Mouse (Mus musculus) CH12.LX (cell line): ENCODE measurements at regions not wholly inside any gene's neighbourhood (a gene's known extent, or its start where the extent isn't known, plus 50 kb on each side); places are given as distances from the start of the nearest gene placed in this dataset.

ENCODE experiments used
- DNase-seq: peaks from one replicate; pipeline ENCODE4 v3.0.0-alpha.2; 2013; ENCODE audit errors: extremely low read depth
- H3K27ac ChIP-seq: 2 replicates; pipeline ENCODE4 v1.5.1; 2012; ENCODE audit warnings: low read depth, mild to moderate bottlenecking, control low read depth, moderate library complexity; ENCODE audit not compliant: insufficient read depth
- H3K27me3 ChIP-seq: replicated peaks from 2 replicates; pipeline ENCODE3; 2012; ENCODE audit warnings: inconsistent platforms
- H3K36me3 ChIP-seq, 2 experiments: replicated peaks in 1 of 2; 2 replicates each; pipeline versions ENCODE3 to v1.6.1; 2012; ENCODE audit warnings: inconsistent platforms in 1 of 2, low read length in 1 of 2, mild to moderate bottlenecking in 1 of 2, mixed read lengths in 1 of 2, moderate library complexity in 1 of 2; ENCODE audit not compliant: control insufficient read depth in 1 of 2, insufficient read depth in 1 of 2
- H3K4me1 ChIP-seq, 2 experiments: 2 replicates each; pipeline ENCODE4 v1.6.1; 2012; ENCODE audit warnings: inconsistent platforms in 1 of 2, moderate library complexity in 1 of 2; ENCODE audit not compliant: insufficient read depth in 2 of 2, control insufficient read depth in 1 of 2
- H3K4me2 ChIP-seq: 2 replicates; pipeline ENCODE4 v1.6.1; 2012; ENCODE audit warnings: low read depth, mild to moderate bottlenecking, control low read depth; ENCODE audit not compliant: poor library complexity, insufficient read depth, severe bottlenecking
- H3K4me3 ChIP-seq, 3 experiments: fragments of 150-350 bp in 1 of 3; sonication (generic) in 1 of 3; replicated peaks in 1 of 3; 2 replicates each; pipeline versions ENCODE3 to v1.5.1; 2011 to 2012; ENCODE audit warnings: low read depth in 2 of 3, low read length in 2 of 3, mild to moderate bottlenecking in 2 of 3, moderate library complexity in 2 of 3, control low read depth in 1 of 3, improper control_type of control experiment in 1 of 3, inconsistent platforms in 1 of 3, mixed read lengths in 1 of 3; ENCODE audit not compliant: poor library complexity in 1 of 3
- H3K79me2 ChIP-seq: replicated peaks from 2 replicates; pipeline ENCODE4 v1.6.1; 2012; ENCODE audit warnings: mild to moderate bottlenecking, moderate library complexity; ENCODE audit not compliant: control insufficient read depth, poor library complexity, insufficient read depth, severe bottlenecking; ENCODE audit errors: extremely low read depth
- H3K9ac ChIP-seq: 2 replicates; pipeline ENCODE4 v1.6.1; 2012; ENCODE audit warnings: low read depth, mild to moderate bottlenecking, control low read depth, moderate library complexity; ENCODE audit not compliant: insufficient read depth
- H3K9me3 ChIP-seq: replicated peaks from 2 replicates; pipeline ENCODE3; 2012; ENCODE audit warnings: low read length, inconsistent platforms, mixed read lengths
- BHLHE40 ChIP-seq: IDR thresholded peaks from 2 replicates; pipeline ENCODE4 v1.6.1; 2011; ENCODE audit warnings: mild to moderate bottlenecking, low read depth, low read length, improper control_type of control experiment
- CHD2 ChIP-seq: IDR thresholded peaks from 2 replicates; pipeline ENCODE4 v1.6.1; 2011; ENCODE audit warnings: low read length, improper control_type of control experiment
- CTCF ChIP-seq, 2 experiments: IDR thresholded peaks in 1 of 2; conservative IDR thresholded peaks in 1 of 2; 2 replicates each; pipeline ENCODE4 v1.5.1; 2011 to 2012; ENCODE audit warnings: low read depth in 2 of 2, low read length in 2 of 2, improper control_type of control experiment in 1 of 2, inconsistent platforms in 1 of 2, mild to moderate bottlenecking in 1 of 2, moderate library complexity in 1 of 2
- GABPA ChIP-seq: IDR thresholded peaks from 2 replicates; pipeline ENCODE4 v1.6.1; 2012; ENCODE audit warnings: low read depth, low read length, improper control_type of control experiment, inconsistent platforms; ENCODE audit not compliant: insufficient replicate concordance
- HCFC1 ChIP-seq: IDR thresholded peaks from 2 replicates; pipeline ENCODE4 v1.6.1; 2012; ENCODE audit warnings: low read depth, mild to moderate bottlenecking, inconsistent platforms, low read length, improper control_type of control experiment
- IRF4 ChIP-seq: IDR thresholded peaks from 2 replicates; pipeline ENCODE4 v1.6.1; 2014; ENCODE audit warnings: low read depth, mild to moderate bottlenecking, inconsistent platforms, low read length, improper control_type of control experiment
- JUN ChIP-seq: IDR thresholded peaks from 2 replicates; pipeline ENCODE4 v1.6.1; 2011; ENCODE audit warnings: low read depth, mild to moderate bottlenecking, low read length, improper control_type of control experiment, moderate library complexity; ENCODE audit not compliant: insufficient read depth
- KAT2A ChIP-seq: IDR thresholded peaks from 2 replicates; pipeline ENCODE4 v1.6.1; 2012; ENCODE audit warnings: low read length, improper control_type of control experiment, inconsistent platforms; ENCODE audit not compliant: insufficient replicate concordance
- MAX ChIP-seq: IDR thresholded peaks from 2 replicates; pipeline ENCODE4 v1.6.1; 2011; ENCODE audit warnings: low read length, improper control_type of control experiment
- MAZ ChIP-seq: IDR thresholded peaks from 2 replicates; pipeline ENCODE4 v1.6.1; 2012; ENCODE audit warnings: low read depth, mild to moderate bottlenecking, inconsistent platforms, low read length, improper control_type of control experiment, moderate library complexity
- MEF2A ChIP-seq: IDR thresholded peaks from 2 replicates; pipeline ENCODE4 v1.6.1; 2014; ENCODE audit warnings: low read depth, mild to moderate bottlenecking, inconsistent platforms, low read length, improper control_type of control experiment, borderline replicate concordance
- RAD21 ChIP-seq: IDR thresholded peaks from 2 replicates; pipeline ENCODE4 v1.6.1; 2011; ENCODE audit warnings: low read depth, mild to moderate bottlenecking, low read length, improper control_type of control experiment, moderate library complexity
- SIN3A ChIP-seq: IDR thresholded peaks from 2 replicates; pipeline ENCODE4 v1.6.1; 2012; ENCODE audit warnings: low read length, improper control_type of control experiment, inconsistent platforms
- SMC3 ChIP-seq: IDR thresholded peaks from 2 replicates; pipeline ENCODE4 v1.6.1; 2011; ENCODE audit warnings: low read depth, low read length, improper control_type of control experiment
- TCF12 ChIP-seq: IDR thresholded peaks from 2 replicates; pipeline ENCODE4 v1.6.1; 2014; ENCODE audit warnings: low read depth, mild to moderate bottlenecking, inconsistent platforms, low read length, improper control_type of control experiment
- UBTF ChIP-seq: IDR thresholded peaks from 2 replicates; pipeline ENCODE4 v1.6.1; 2012; ENCODE audit warnings: low read depth, mild to moderate bottlenecking, inconsistent platforms, low read length, improper control_type of control experiment, moderate library complexity
- USF1 ChIP-seq: IDR thresholded peaks from 2 replicates; pipeline ENCODE4 v1.6.1; 2014; ENCODE audit warnings: low read depth, mild to moderate bottlenecking, inconsistent platforms, low read length, improper control_type of control experiment
- ZC3H11A ChIP-seq: IDR thresholded peaks from 2 replicates; pipeline ENCODE4 v1.6.1; 2012; ENCODE audit warnings: low read depth, mild to moderate bottlenecking, inconsistent platforms, low read length, improper control_type of control experiment
- ZNF384 ChIP-seq: IDR thresholded peaks from 2 replicates; pipeline ENCODE4 v1.6.1; 2012; ENCODE audit warnings: low read depth, low read length, improper control_type of control experiment, inconsistent platforms
- dilution Hi-C: fragments of 300-500 bp; cut with MboI; formaldehyde crosslinking; loops from 2 replicates; pipeline ENCODE4 v1.14.3; 2020; ENCODE audit warnings: low sequenced_read_pairs; ENCODE audit not compliant: extremely low pct_unique_long_range_greater_than_20kb, extremely low pct_ligation_motif_present
- in situ Hi-C: fragments of 300-500 bp; cut with MboI; formaldehyde crosslinking; loops from 3 replicates; pipeline ENCODE4 v1.14.3; 2019; ENCODE audit warnings: low sequenced_read_pairs, low pct_ligation_motif_present, low pct_unique_long_range_greater_than_20kb, mixed read lengths

DNA sequence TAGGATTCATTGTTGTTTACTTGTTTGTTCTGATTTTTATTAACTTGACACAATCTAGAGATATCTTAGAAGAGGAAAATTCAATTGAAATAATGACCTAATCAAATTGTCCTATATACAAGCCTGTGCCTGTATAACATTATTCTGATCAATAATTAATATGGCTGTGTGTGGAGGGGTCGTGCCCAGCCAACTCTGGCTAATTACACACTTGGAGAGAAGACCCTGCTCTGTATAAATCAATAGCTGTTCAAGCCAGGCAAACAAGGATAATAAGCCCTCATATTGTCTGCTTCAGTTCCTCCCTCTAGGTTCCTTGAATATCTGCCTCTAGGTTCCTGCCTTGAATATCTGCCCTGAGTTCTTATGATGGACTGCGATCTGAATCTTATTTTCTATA lies 355.5 kb downstream of the Cdh9 start:
- no peak overlapping the region for H3K4me3 ChIP-seq
- H3K4me2 ChIP-seq = no peak overlapping the region
- in situ Hi-C loops = no loop called here
- DNase-seq = no peak
- H3K36me3 ChIP-seq = no peaks in the 10 kb centered on the region
- H3K9ac ChIP-seq = no peak overlapping the region
- TF ChIP-seq HCFC1 (no peak), SIN3A (no peak), JUN (no peak), TCF12 (no peak), CTCF (conservative IDR thresholded peaks at IDR 0.05 in 1 of 2, IDR thresholded peaks at IDR 0.05 in 1 of 2; ENCODE audit: low read depth in 2 of 2, low read length in 2 of 2) (no peak), KAT2A (no peak), ZC3H11A (no peak), RAD21 (no peak), SMC3 (no peak), MEF2A (no peak), ZNF384 (no peak)
- TF ChIP-seq, all 38 proteins: peak for 0
- H3K4me1 ChIP-seq = no peaks in the 10 kb centered on the region
- H3K9me3 ChIP-seq = peaks cover 19% of the 10 kb centered on the region
- H3K27me3 ChIP-seq = no peaks in the 10 kb centered on the region
- no peaks in the 10 kb centered on the region for H3K79me2 ChIP-seq
- dilution Hi-C loops = no loop called here
- no peak overlapping the region for H3K27ac ChIP-seq

DNA sequence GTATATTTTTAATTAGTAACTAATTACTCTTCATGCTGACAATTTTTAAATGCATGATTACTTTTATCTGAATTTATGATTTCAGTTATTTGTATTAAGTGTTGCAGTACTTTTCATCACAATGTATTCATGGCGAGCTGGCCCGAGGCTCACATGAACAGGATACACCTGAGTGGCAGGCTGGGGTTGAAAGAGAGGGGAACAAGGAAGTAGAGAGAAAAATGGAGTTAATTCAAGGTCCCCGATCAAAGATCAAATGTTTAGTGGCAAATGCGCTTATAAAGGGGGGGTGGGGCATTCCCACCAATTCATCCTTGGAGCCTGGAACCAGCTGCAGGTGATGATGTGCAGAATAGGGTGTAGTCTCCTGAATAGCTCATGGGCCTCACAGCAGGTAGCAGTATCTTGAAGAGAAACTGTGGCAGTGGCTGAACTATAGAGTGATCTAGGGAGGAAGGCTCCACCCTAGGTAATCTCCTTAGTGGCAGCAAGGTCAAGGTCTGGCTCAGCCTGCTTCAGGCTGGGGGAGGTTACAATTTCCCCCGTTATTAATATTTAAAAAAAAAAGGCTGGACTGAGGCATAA lies 360.2 kb downstream of the Cdh9 start:
- in situ Hi-C loops (no loop called here), dilution Hi-C loops (no loop called here)
- Histone ChIP-seq H3K9me3 (peaks cover 30% of the 10 kb centered on the region), H3K27ac (no peak overlapping the region), H3K4me3 (no peak overlapping the region), H3K79me2 (no peaks in the 10 kb centered on the region), H3K27me3 (no peaks in the 10 kb centered on the region), H3K4me2 (no peak overlapping the region), H3K9ac (no peak overlapping the region), H3K36me3 (no peaks in the 10 kb centered on the region), H3K4me1 (no peaks in the 10 kb centered on the region)
- TF ChIP-seq ZC3H11A (no peak), MEF2A (no peak), UBTF (no peak), BHLHE40 (no peak), GABPA (no peak), IRF4 (no peak), CHD2 (no peak), MAZ (no peak), HCFC1 (no peak), MAX (no peak), USF1 (no peak), ZNF384 (no peak), KAT2A (no peak)
- DNase-seq = no peak
